Mouse (Mus musculus): ENCODE measurements around the gene Plekha1.

DNA sequence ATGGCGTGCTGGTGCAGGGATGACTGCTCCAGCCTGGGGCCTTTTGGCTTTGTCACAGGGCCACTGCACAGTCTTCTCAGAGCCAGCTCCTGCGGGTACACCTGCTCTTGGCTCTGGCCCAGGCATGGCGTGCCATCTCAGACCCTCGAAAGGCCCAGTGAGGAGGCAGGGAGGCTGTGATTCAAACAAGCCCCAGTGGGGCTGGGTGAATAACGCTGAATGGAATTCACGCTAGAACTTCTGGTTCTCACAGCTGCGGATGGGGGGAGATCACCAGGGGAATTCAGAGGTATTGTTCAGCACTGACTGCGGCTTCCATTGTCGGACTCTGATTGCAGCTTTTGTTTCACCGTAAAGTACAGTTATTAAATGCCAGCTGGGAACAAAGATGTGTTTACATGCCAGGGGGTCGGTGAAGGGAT, 4.8 kb upstream of the Plekha1 start:
- no peak for TF ChIP-seq CTCF (IDR thresholded peaks at IDR 0.05; ENCODE audit: borderline replicate concordance, extremely low read depth, insufficient read depth, insufficient read length)
- TF ChIP-seq POLR2A (IDR thresholded peaks at IDR 0.05; ENCODE audit: borderline replicate concordance, extremely low read depth, insufficient read depth, insufficient read length, poor library complexity, severe bottlenecking), result no peak
